ENCODE assay signal across 35 mouse cellular contexts in genomic region chr2:70710236-70710635, GRCm38 (mm10). TPM values are rescaled to one million over a fixed set of nuclear protein-coding genes. Genes with fewer than 3 reads are reported as not detected.
"Had no signal": no experiment of that assay in that cellular context is flagged by ENCODE, and none has a peak within 500 bp of the region (broad histone marks: within the 10 kb centered on the region; RNA-seq: fewer than 3 reads in every experiment).

No protein-coding gene starts in this region.

- H3K27ac ChIP-seq: heart, embryonic 13.5 days; heart, embryonic 15.5 days; hindbrain, embryonic 10.5 days; hindbrain, embryonic 12.5 days; hindbrain, embryonic 13.5 days; hindbrain, embryonic 14.5 days; hindbrain, embryonic 15.5 days; hindbrain, postnatal 0 days; kidney, embryonic 15.5 days; kidney, postnatal 0 days; layer of hippocampus, adult 2 months; left cerebral cortex, adult 2 months had no signal

- H3K4me1 ChIP-seq: heart, embryonic 12.5 days; heart, embryonic 15.5 days; hindbrain, embryonic 12.5 days; kidney, embryonic 15.5 days had no signal

- DNase-seq: heart, postnatal 10 days; heart, postnatal 36 days; heart, postnatal 4 days; kidney, adult 11 months; kidney, adult 18-20 months; kidney, adult 2 months; kidney, adult 8-10 months; kidney, adult 9 months; kidney, postnatal 10 days; kidney, postnatal 14 days; kidney, postnatal 25 days; kidney, postnatal 36 days; kidney, postnatal 4 days; layer of hippocampus, adult 9-11 months; layer of hippocampus, postnatal 36 days had no signal

- H3K4me3 ChIP-seq: heart, embryonic 12.5 days; heart, embryonic 13.5 days; heart, embryonic 15.5 days; hindbrain, embryonic 10.5 days; hindbrain, embryonic 12.5 days; hindbrain, embryonic 13.5 days; hindbrain, embryonic 15.5 days; kidney, embryonic 15.5 days; layer of hippocampus, adult 2 months; left cerebral cortex, adult 2 months had no signal

- H3K9me3 ChIP-seq: heart, embryonic 12.5 days; heart, embryonic 13.5 days; heart, embryonic 15.5 days; hindbrain, embryonic 10.5 days; hindbrain, embryonic 12.5 days; hindbrain, embryonic 13.5 days; hindbrain, embryonic 15.5 days; kidney, embryonic 15.5 days had no signal

- ATAC-seq: hindbrain, embryonic 16.5 days; hindbrain, postnatal 0 days; inflammation-experienced regulatory T-cells, adult 6 months; intestine, postnatal 0 days had no signal

- H3K9ac ChIP-seq: heart, embryonic 12.5 days; heart, embryonic 13.5 days; heart, embryonic 15.5 days; hindbrain, embryonic 12.5 days; hindbrain, embryonic 13.5 days; hindbrain, embryonic 14.5 days; hindbrain, embryonic 15.5 days; kidney, embryonic 15.5 days had no signal

- H3K4me2 ChIP-seq: heart, embryonic 11.5 days; heart, embryonic 12.5 days; heart, embryonic 13.5 days; heart, embryonic 15.5 days; hindbrain, embryonic 12.5 days; hindbrain, embryonic 13.5 days; hindbrain, embryonic 14.5 days; hindbrain, embryonic 15.5 days; kidney, embryonic 15.5 days had no signal

- H3K27me3 ChIP-seq: heart, embryonic 12.5 days; heart, embryonic 13.5 days; heart, embryonic 15.5 days; hindbrain, embryonic 12.5 days; hindbrain, embryonic 13.5 days; hindbrain, embryonic 15.5 days; kidney, embryonic 15.5 days had no signal

RNA-seq across cellular contexts. Expression of gene Gm26558, which starts 48.3 kb away (rescaled TPM):
- total RNA-seq: heart, postnatal 25 days; heart, postnatal 36 days; hematopoietic stem cell, adult 5-6 weeks; layer of hippocampus, adult 2 months; layer of hippocampus, postnatal 36 days; left cerebral cortex, postnatal 10 days had no signal
- polyA plus RNA-seq: inflammation-experienced regulatory T-cells, adult 6 months had no signal
